Mouse (Mus musculus): ENCODE results near the gene Epb41.

Epb41 gene

GRCm38 (mm10) chr4:132074933-132075769 lies at the start of gene Epb41:
Gene Epb41, minus strand, starts transcription at chr4:132075321.
- DNase-seq, result peak; percentile 94

- no peak for DNase-seq
Measured at GRCm38 (mm10) chr4:132123166-132123565, 48.0 kb upstream of the Epb41 start.

DNA sequence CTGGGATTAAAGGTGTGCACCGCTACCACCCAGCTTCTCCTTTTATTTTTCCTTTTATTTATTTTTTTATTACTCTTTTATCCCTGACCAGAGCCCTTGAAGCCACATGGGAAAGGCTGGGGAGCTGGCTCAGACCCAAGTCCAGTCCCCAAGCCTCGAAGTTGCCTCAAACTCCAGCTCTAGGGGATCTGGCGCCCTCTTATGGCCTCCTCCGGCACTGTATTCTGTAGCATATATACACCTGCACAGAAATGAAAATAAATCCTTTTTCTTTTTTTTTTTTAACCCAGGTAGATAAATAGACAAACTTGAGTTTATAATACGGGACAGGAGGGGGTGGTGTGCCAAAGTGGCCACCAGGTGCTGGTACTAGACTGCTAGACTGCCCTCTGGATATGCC lies 46.6 kb upstream of the Epb41 start:
- no peak for DNase-seq

DNA sequence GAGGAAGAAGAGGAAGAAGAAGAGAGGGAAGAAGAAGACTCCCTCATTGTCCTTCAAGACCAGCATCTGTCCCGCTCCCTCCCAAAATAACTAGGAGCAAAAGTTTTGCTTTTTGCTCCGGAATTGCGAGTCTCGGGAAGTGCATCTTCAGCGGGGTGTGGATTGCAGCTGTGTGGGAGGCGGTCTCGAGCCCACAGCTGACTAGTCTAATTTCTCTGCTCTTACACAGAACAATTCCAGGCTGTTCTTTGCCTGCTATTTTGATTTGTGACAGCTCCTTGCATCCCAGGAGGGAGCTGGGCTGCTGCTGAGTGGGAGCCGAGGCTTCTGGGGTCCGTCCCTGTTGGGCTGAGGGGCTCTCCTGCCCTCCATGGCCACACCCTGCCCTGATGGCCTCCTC lies 44.4 kb upstream of the Epb41 start:
- DNase-seq, result no peak

DNA sequence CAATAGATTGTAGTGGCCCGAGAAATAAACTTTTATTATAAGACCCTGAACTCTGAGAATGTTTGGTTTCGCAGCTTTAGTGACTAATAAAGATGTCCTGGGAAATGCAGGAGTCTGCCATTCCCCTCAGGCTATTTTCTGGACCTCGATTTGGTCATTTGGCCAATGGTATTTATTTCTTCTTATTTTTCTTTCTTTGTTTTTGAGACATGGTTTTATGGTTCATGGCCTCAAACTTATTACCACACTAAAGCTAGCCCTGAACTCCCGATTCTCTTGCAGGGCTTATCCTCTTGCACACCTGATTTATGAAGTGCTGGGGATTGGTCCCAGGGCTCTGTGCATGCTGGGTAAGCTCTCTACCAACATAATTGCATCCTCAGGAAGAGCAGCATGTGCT lies 41.2 kb upstream of the Epb41 start:
- no peak for DNase-seq

DNA sequence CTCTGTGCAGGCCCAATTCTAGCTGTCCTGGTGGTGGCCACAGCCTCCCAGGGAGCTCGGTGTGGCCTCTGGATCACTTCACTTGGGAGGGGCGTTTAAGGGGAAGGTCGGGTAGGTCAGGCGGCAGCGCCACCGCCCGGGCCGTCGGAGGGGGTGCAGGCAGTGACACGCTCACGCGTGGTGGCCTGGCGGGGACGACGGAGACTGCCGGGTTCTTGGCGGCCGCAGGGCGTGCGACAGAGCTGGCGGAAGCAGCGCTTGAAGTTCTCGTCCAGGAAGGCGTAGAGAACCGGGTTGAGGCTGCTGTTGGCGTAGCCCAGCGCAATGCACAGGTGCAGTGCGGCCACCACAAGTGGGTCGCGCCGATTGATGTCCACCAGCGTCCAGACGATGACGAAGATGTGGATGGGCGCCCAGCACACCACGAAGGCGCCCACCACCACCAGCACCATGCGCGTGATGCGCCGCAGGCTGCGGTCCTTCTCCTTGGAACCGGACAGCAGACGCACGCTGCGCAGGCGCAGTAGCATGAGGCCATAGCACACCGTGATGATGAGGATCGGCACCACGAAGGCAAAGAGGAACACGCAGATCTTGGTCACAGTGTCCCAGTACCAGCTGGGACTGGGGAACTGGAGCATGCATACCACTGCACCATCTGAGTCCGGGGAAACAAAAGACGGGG lies 38.4 kb upstream of the Epb41 start:
- DNase-seq, result no peak

GRCm38 (mm10) chr4:132111227-132111626 lies 36.1 kb upstream of the Epb41 start:
- DNase-seq, result no peak

GRCm38 (mm10) chr4:132108221-132108620 lies 33.1 kb upstream of the Epb41 start:
- no peak for DNase-seq

DNA sequence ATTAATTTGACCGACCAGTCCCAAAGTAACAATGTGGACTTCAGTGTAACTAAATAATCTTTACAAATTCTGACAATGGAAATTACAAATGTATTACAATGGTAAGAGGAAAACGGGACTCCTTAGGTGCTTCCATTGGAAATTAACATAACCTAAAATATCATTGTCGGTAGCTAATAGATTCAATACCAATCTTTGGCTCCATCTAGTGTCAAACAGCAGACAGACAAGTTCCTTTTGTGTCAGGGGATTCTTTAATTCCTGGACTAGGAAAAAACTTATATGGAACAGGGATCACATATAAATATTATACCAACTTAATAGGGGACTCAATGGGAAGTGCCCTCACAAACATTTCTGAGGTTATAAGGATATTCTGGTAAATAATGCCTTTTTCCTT lies 26.0 kb upstream of the Epb41 start:
- DNase-seq, result no peak

GRCm38 (mm10) chr4:132099548-132099947 lies 24.4 kb upstream of the Epb41 start:
- DNase-seq, result peak; percentile 33

DNA sequence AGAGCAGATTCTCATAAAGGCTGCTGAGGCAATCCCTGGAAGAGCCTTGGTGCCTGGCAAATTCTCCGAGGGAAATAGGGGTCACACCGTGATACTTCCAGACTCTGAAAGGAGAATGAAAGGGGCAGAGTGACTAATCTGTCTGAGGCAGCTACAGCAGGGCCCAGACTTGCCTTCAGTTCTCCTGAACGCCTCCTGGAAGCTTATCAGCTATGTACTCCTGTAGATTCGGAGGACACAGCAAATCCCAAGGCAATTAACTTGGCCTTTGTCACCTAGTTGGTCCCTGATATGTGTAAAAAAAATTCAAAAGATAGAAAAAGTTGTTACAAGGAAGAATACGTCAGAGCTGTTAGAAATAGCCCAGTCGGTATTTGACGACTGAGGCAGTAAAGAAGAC lies 19.9 kb upstream of the Epb41 start:
- no peak for DNase-seq

GRCm38 (mm10) chr4:132093928-132094327 lies 18.8 kb upstream of the Epb41 start:
- no peak for DNase-seq

GRCm38 (mm10) chr4:132093136-132093535 lies 18.0 kb upstream of the Epb41 start:
- no peak for DNase-seq

DNA sequence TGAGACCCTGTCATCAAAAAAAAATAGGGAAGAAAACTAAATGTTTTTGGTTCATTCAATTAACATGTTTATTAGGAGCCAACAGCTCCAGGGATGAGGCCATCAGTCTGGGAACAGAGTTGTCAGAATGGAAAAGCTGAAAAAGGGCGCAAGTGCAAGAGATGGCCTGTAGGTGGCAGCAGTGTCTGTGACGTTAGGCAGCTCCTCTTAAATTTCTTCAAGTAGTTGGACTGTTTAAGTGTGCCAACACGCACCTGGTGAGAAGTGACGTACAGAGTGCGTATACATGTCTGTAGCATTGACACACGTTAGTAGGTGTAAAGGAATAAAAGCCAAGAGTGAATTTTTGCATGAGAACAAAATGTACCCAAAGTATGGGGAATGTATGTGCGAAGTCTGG lies 13.8 kb upstream of the Epb41 start:
- no peak for DNase-seq

- DNase-seq, result no peak
Measured at GRCm38 (mm10) chr4:132085114-132085513, 10.0 kb upstream of the Epb41 start.

GRCm38 (mm10) chr4:132080492-132080983 lies 5.4 kb upstream of the Epb41 start:
- no peak for DNase-seq

DNA sequence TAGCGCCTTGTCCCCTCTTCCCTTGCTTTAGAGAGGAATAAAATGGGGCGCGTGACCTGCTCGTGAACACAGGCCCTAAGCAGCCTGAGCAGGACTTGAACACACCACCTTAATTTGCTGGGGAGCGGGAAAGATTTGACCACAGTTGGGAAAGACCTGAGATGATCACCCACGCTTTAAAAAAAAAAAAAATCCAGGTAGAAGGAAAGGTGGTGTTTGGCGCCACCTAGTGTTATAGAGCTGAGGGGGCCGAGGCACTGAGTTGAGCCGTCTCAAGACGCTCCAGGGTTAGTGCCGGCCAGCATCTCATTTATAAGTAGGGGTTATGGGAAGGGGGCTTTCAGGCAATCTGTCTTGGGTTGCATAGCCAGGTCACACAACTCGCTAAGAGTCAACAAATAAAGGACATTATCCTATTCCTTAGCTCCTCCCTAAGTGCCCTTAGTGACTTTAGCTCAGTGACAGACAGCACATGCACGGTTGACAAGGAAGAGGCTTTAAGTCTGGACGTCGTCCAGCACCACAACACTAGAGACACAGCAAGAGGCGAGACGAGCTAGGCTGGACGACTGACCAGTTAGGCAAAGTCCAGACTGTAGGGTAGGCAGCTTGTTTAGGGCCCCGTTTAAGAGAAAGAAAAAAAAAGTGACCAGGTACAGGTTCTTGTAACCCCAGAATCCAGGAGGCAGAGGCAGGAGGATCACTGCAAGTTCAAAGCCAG lies 4.6 kb upstream of the Epb41 start:
- peak; percentile 24 for DNase-seq

DNA sequence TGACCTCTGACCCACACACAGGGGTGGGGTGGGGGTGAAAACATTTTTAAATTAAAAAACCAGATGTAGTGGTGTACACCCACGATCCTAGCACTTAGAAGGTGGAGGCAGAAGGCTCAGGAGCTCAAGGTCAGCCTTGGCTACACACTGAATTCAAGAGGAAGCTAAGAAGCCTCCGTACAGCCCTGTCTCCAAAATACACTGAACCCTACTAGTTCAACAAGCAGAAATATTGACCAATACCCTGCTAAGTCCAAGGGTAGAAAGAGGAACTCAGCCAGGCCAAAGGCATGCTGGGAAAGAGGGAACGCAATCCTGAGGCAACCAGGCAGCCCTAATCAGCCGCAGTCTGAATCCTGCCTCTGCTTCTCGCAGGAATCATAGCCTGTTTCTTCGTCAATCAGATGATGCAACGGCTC lies 3.2 kb upstream of the Epb41 start:
- peak; percentile 38 for DNase-seq

DNA sequence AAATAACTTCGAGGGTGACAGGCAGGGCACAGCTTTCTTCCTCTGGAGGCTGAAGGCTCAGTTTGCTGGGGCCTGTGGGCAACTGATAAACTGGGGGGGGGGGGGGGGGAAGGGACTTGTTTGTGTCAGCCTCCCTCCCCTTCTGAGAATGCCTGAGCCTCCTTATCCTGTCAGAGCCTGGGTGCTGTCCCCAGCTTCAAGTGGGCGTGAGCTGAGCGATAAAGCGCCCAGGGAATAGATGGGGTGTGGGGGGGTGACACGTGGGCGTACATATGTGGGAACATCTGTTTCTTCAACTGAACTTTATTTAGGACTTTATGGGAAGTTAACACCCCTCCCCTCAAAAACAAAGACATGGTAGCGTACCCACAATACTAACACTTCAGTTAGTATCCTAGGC lies 2.3 kb upstream of the Epb41 start:
- no peak for DNase-seq

DNA sequence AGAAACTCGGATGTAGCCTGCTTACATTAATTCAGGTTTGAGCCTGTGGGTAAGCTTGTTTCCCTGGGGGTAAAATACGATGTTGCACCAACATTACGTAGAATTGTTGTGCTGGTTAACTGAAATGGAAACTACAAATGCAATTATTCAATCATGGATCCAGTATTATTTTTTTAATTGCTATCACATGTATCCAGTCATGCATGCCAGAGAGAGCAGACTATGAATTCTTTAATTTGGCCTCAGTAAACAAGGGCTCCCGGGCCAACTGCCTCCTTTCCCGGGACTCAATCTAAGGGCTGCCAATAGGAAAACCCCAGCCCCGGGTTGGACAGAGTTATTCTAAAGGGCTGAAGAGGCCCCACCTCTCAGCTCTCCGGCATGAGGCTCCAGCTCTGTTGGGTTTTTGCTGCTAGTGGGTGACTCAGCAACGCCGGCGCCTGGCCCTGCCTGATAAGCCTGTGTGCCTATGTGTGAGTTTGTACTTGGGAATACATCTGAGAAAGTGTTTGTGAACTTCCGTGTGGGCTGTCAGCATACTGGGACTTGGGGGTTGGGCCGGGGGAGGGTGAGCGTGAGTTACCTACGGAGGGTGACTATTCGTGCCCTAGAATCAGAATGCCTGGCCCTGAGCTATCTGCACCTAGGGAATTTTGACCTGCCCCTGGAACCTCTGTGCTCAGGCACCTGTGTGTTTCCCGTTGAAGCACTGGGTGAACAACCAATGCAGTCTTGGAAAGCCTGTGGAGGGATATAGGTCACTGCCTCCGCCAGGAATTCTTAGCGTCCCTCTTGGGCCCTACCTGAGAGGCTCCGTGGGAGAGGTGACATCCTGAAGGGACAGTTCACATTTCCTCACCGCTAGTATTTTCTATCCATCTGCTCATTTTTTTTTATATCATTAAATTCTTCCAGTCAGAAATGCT lies 1.6 kb upstream of the Epb41 start:
- no peak for DNase-seq

GRCm38 (mm10) chr4:132075796-132076195 lies 675 bp upstream of the Epb41 start:
- DNase-seq, result no peak

All from layer of hippocampus, adult 9-11 months (tissue).